Mouse (Mus musculus) liver, postnatal 0 days (tissue): ENCODE results near the gene Ubqln4. TPM values are rescaled to one million over a fixed set of nuclear protein-coding genes. Genes with fewer than 3 reads are reported as not detected.

Experiments used
- ATAC-seq: fragments of 200-750 bp; cut with Nextera tagmentation; 2 replicates; pipeline ENCODE4 v1.8.0; 2017; ENCODE audit warnings: mild to moderate bottlenecking, moderate library complexity
- DNase-seq: peaks from one replicate; pipeline ENCODE4 v3.0.0-alpha.2; 2016
- H3K27ac ChIP-seq: fragments of 300-500 bp; sonication (generic); 2 replicates; pipeline ENCODE4 v1.5.1; 2014; ENCODE audit warnings: antibody characterized with exemption, moderate library complexity, mild to moderate bottlenecking, low read depth
- H3K27me3 ChIP-seq: fragments of 300-500 bp; sonication (generic); 2 replicates; pipeline ENCODE4 v1.6.1; 2014; ENCODE audit warnings: low read length, control low read depth, mixed read lengths; ENCODE audit not compliant: insufficient read depth
- H3K36me3 ChIP-seq: fragments of 300-500 bp; sonication (generic); replicated peaks from 2 replicates; pipeline ENCODE4 v1.6.1; 2014; ENCODE audit warnings: mild to moderate bottlenecking, control low read depth, low read length, moderate library complexity, mixed read lengths; ENCODE audit not compliant: insufficient read depth
- H3K4me1 ChIP-seq: fragments of 300-500 bp; sonication (generic); 2 replicates; pipeline ENCODE4 v1.6.1; 2014; ENCODE audit warnings: antibody characterized with exemption, mild to moderate bottlenecking, control low read depth; ENCODE audit not compliant: insufficient read depth
- H3K4me2 ChIP-seq: fragments of 300-500 bp; sonication (generic); 2 replicates; pipeline ENCODE4 v1.6.1; 2014; ENCODE audit warnings: low read depth, mild to moderate bottlenecking, low read length, moderate library complexity, mixed read lengths
- H3K4me3 ChIP-seq: fragments of 300-500 bp; sonication (generic); 2 replicates; pipeline ENCODE4 v1.5.1; 2014; ENCODE audit warnings: low read depth, low read length
- H3K9ac ChIP-seq: fragments of 300-500 bp; sonication (generic); replicated peaks from 2 replicates; pipeline ENCODE4 v1.6.1; 2014; ENCODE audit warnings: mild to moderate bottlenecking, moderate library complexity
- H3K9me3 ChIP-seq: fragments of 300-500 bp; sonication (generic); 2 replicates; pipeline ENCODE4 v1.6.1; 2016; ENCODE audit warnings: mild to moderate bottlenecking, control low read depth, low read length, mixed read lengths
- CTCF ChIP-seq: sonication (generic); IDR thresholded peaks from 2 replicates; pipeline ENCODE4 v1.5.1; 2016; ENCODE audit warnings: antibody characterized with exemption, low read depth
- EP300 ChIP-seq: IDR thresholded peaks from 2 replicates; pipeline ENCODE4 v1.6.1; 2016; ENCODE audit warnings: antibody characterized with exemption, low read depth, mild to moderate bottlenecking
- WGBS: fragments of 180-500 bp; shearing (Covaris S2); extraction: QIAGEN DNeasy Blood & Tissue Kit; methylation state at CpG from one replicate; pipeline ENCODE4 v1.1.7; 2014; ENCODE audit not compliant: insufficient replicate concordance; 5-methylcytosine and 5-hydroxymethylcytosine counted together
- polyA plus RNA-seq: library from polyadenylated mRNA; unstranded; fragments of >200 nt; fragmentation: Nextera tagmentation; extraction: Ambion mirVana; gene quantifications from 2 replicates; pipeline ENCODE4 v1.2.1, GENCODE M21; 2015

Ubqln4 gene
- polyA plus RNA-seq, 1 experiment from 2014 or later, result 12.5 TPM

GRCm38 (mm10) chr3:88539397-88539796 is 14.2 kb upstream of the Ubqln4 start:
- Histone ChIP-seq H3K27me3 (no peaks in the 10 kb centered on the region), H3K9me3 (no peaks in the 10 kb centered on the region), H3K4me2 (no peak overlapping the region), H3K4me1 (peaks cover 14% of the 10 kb centered on the region), H3K36me3 (no peaks in the 10 kb centered on the region), H3K27ac (no peak overlapping the region), H3K9ac (no peak overlapping the region), H3K4me3 (no peak overlapping the region)
- ATAC-seq (no peak), DNase-seq (no peak)
- TF ChIP-seq EP300 (no peak), CTCF (no peak)
- whole genome bisulfite sequencing, result 62% methylated on average over 3 of the region's 3 CpGs

GRCm38 (mm10) chr3:88540085-88540484 is 13.5 kb upstream of the Ubqln4 start:
- Histone ChIP-seq H3K9me3 (no peaks in the 10 kb centered on the region), H3K36me3 (no peaks in the 10 kb centered on the region), H3K4me1 (peaks cover 14% of the 10 kb centered on the region), H3K27ac (no peak overlapping the region), H3K27me3 (no peaks in the 10 kb centered on the region), H3K9ac (no peak overlapping the region; the same call in 1 of the 2 replicates), H3K4me2 (no peak overlapping the region), H3K4me3 (no peak overlapping the region)
- TF ChIP-seq CTCF (no peak), EP300 (no peak)
- ATAC-seq (no peak), DNase-seq (no peak)
- WGBS, result 69% methylated on average over 5 of the region's 5 CpGs

DNA sequence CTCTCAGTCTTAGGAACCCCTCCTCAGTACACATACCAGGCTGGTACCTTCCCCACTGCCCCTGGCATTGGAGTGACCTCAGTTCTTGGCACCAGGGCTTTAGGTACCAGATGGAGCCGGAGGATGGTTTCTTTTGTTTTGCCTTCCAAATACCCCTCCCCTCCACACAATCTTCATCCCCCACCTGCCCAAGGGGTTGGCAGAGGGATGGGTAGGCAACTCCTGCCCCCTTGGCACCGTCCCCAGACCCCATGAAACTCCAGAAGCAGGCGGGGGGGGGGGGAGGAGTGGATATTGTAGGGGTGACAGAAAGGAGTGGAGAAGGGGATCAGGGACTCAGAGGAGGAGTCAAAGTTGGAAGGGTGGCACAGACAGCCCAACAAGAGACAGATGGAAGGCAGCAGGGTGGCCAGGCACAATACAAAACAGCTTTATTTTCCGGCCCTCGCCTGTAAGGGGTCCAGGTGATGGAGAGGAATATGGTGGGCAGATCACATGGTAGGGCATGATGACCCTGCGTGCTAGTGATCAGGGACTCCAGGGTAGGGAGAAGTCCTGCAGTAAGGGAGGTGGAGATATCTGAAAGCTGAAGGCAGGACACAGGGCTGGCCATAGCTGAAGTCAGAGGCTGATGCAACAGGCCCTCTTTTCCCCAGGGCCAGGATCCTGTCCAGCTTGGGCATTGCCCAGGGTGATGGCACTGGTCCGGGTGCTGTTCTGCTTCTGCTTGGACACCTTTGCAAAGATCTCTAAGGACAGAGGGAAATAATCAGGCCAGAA is 11.7 kb upstream of the Ubqln4 start:
- Histone ChIP-seq H3K4me2 (no peak overlapping the region), H3K36me3 (no peaks in the 10 kb centered on the region), H3K4me3 (no peak overlapping the region), H3K9ac (no peak overlapping the region), H3K4me1 (peaks cover 2% of the 10 kb centered on the region), H3K27me3 (no peaks in the 10 kb centered on the region), H3K27ac (no peak overlapping the region), H3K9me3 (no peaks in the 10 kb centered on the region)
- WGBS, result 80% methylated on average over 7 of the region's 7 CpGs
- DNase-seq, result no peak
- TF ChIP-seq CTCF (no peak), EP300 (no peak)
- no peak for ATAC-seq

DNA sequence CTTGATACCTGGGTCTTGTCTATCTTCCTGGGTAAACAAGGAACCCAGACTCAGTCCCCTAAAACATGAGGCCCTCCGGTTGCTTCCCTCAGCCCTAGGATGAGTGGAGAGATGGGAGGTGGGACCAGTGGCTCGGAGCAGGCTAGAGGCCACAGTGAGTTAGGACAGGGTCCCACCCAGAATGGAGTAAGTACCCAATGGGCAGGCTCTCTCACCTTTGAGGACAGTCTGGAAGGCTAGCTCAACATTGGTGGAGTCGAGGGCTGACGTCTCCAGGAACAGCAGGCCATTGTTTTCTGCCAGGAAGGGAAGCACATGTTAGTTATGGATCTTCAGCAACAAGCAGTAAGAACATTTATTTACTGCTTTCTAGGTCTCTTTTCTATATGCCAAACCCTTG is 11.1 kb upstream of the Ubqln4 start:
- ATAC-seq (no peak), DNase-seq (no peak)
- Histone ChIP-seq H3K36me3 (no peaks in the 10 kb centered on the region), H3K27ac (no peak overlapping the region), H3K27me3 (no peaks in the 10 kb centered on the region), H3K9ac (no peak overlapping the region), H3K4me2 (no peak overlapping the region), H3K4me3 (no peak overlapping the region), H3K9me3 (no peaks in the 10 kb centered on the region), H3K4me1 (peaks cover 2% of the 10 kb centered on the region; the same call in 1 of the 2 replicates)
- TF ChIP-seq CTCF, result no peak
- TF ChIP-seq EP300, result no peak
- WGBS, result 82% methylated on average over 4 of the region's 4 CpGs

DNA sequence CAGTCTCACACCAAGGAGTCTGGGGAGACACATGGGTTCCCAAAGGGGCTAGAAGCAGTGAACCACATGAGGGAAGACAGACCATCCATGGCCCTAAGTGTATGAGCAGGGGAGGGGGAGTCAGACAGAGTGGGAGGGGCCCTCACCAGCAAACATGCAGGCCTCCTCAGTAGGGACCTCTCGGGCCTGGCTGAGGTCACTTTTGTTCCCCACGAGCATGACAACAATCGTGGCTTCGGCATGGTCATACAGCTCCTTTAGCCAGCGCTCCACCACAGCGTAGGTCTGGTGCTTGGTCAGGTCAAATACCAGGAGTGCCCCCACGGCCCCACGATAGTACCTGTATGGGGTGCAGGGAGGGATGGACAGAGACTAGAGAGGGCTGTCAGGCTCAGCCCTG is 10.4 kb upstream of the Ubqln4 start:
- H3K4me1 ChIP-seq, result peaks cover 2% of the 10 kb centered on the region; the same call in 1 of the 2 replicates
- no peak overlapping the region for H3K9ac ChIP-seq
- H3K9me3 ChIP-seq, result no peaks in the 10 kb centered on the region
- no peaks in the 10 kb centered on the region for H3K36me3 ChIP-seq
- no peak for DNase-seq
- no peak overlapping the region for H3K4me3 ChIP-seq
- H3K27me3 ChIP-seq, result no peaks in the 10 kb centered on the region
- ATAC-seq, result no peak
- no peak overlapping the region for H3K27ac ChIP-seq
- TF ChIP-seq CTCF, result no peak
- WGBS, result 81% methylated on average over 8 of the region's 8 CpGs
- H3K4me2 ChIP-seq, result no peak overlapping the region

- WGBS, result 57% methylated on average over 5 of the region's 5 CpGs
- 0 out of 2 replicates have a peak, but pooled peaks have one; percentile 31 for ATAC-seq
Observed at GRCm38 (mm10) chr3:88543651-88544410, 9.7 kb upstream of the Ubqln4 start.

More at GRCm38 (mm10) chr3:88543651-88544410, 9.7 kb upstream of the Ubqln4 start:
- H3K36me3 ChIP-seq, result no peaks in the 10 kb centered on the region
- H3K27me3 ChIP-seq, result no peaks in the 10 kb centered on the region
- DNase-seq, result no peak
- no peak for TF ChIP-seq EP300
- TF ChIP-seq CTCF, result no peak
- H3K9ac ChIP-seq, result no peak overlapping the region
- H3K4me3 ChIP-seq, result no peak overlapping the region
- H3K4me1 ChIP-seq, result peaks cover 2% of the 10 kb centered on the region; the same call in 1 of the 2 replicates
- H3K4me2 ChIP-seq, result no peak overlapping the region
- no peaks in the 10 kb centered on the region for H3K9me3 ChIP-seq
- no peak overlapping the region for H3K27ac ChIP-seq
